Mouse (Mus musculus) lung, embryonic 15.5 days (tissue): ENCODE results near the gene Cdk14. TPM values are rescaled to one million over a fixed set of nuclear protein-coding genes. Genes with fewer than 3 reads are reported as not detected.
"Not testable (repeated sequence)": the region's sequence is repeated elsewhere in the genome, so short reads cannot be mapped to it uniquely, and the experiment has no call there.

Source experiments
- ATAC-seq: fragments of 200-750 bp; cut with Nextera tagmentation; 2 replicates; pipeline ENCODE4 v1.8.0; 2017; ENCODE audit warnings: moderate number of reproducible peaks, borderline replicate concordance; ENCODE audit not compliant: low FRiP score, low TSS enrichment; ENCODE audit errors: extremely low read depth
- H3K27ac ChIP-seq: fragments of 300-500 bp; sonication (generic); 2 replicates; pipeline ENCODE4 v1.5.1; 2015; ENCODE audit warnings: moderate library complexity, mild to moderate bottlenecking, inconsistent platforms
- H3K27me3 ChIP-seq: fragments of 300-500 bp; sonication (generic); 2 replicates; pipeline ENCODE4 v1.6.1; 2015; ENCODE audit warnings: inconsistent platforms
- H3K36me3 ChIP-seq: fragments of 300-500 bp; sonication (generic); 2 replicates; pipeline ENCODE4 v1.6.1; 2015; ENCODE audit warnings: inconsistent platforms
- H3K4me1 ChIP-seq: fragments of 300-500 bp; sonication (generic); 2 replicates; pipeline ENCODE4 v1.6.1; 2015; ENCODE audit warnings: inconsistent platforms
- H3K4me2 ChIP-seq: fragments of 300-500 bp; sonication (generic); 2 replicates; pipeline ENCODE4 v1.6.1; 2015; ENCODE audit warnings: inconsistent platforms, mild to moderate bottlenecking, moderate library complexity
- H3K4me3 ChIP-seq: fragments of 300-500 bp; sonication (generic); 2 replicates; pipeline ENCODE4 v1.5.1; 2015; ENCODE audit warnings: mild to moderate bottlenecking, inconsistent platforms
- H3K9ac ChIP-seq: fragments of 300-500 bp; sonication (generic); 2 replicates; pipeline ENCODE4 v1.6.1; 2015; ENCODE audit warnings: inconsistent platforms
- H3K9me3 ChIP-seq: fragments of 300-500 bp; sonication (generic); 2 replicates; pipeline ENCODE4 v1.6.1; 2016; ENCODE audit warnings: inconsistent platforms
- WGBS: fragments of 180-500 bp; shearing (Covaris S2); methylation state at CpG from one replicate; pipeline ENCODE4 v1.1.7; 2015; 5-methylcytosine and 5-hydroxymethylcytosine counted together
- polyA plus RNA-seq: library from polyadenylated mRNA; unstranded; fragments of >200 nt; fragmentation: Nextera tagmentation; extraction: Ambion mirVana; gene quantifications from 2 replicates; pipeline ENCODE4 v1.2.1, GENCODE M21; 2015

The Cdk14 gene
- polyA plus RNA-seq, 1 experiment from 2014 or later, result 33.1 TPM

DNA sequence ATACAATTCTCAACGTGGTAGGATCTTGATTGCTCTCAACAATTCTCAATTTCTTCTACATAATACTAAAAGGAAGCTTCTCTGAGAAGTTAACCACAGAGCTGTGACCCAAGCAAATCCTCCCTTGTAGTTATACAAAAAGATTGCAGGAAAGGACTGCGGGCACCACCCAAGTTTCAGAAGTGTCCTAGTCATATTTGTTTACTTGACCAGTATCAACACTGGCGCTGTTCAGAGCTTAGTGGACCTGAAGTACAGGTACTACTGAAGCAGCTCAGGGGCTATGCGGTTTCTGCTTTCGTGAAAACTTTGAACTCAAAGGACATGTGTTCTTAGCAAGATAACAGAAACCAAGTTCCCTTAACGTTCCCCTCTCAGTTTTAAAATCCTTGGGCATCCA is 172.4 kb downstream of the Cdk14 start:
- H3K9ac ChIP-seq, result no peak overlapping the region
- H3K36me3 ChIP-seq, result no peaks in the 10 kb centered on the region
- no peaks in the 10 kb centered on the region for H3K4me1 ChIP-seq
- no peak overlapping the region for H3K27ac ChIP-seq
- no peak overlapping the region for H3K4me3 ChIP-seq
- H3K27me3 ChIP-seq, result no peaks in the 10 kb centered on the region
- no peak for ATAC-seq
- 70% methylated on average over 6 of the region's 6 CpGs for WGBS
- no peaks in the 10 kb centered on the region for H3K9me3 ChIP-seq
- no peak overlapping the region for H3K4me2 ChIP-seq

DNA sequence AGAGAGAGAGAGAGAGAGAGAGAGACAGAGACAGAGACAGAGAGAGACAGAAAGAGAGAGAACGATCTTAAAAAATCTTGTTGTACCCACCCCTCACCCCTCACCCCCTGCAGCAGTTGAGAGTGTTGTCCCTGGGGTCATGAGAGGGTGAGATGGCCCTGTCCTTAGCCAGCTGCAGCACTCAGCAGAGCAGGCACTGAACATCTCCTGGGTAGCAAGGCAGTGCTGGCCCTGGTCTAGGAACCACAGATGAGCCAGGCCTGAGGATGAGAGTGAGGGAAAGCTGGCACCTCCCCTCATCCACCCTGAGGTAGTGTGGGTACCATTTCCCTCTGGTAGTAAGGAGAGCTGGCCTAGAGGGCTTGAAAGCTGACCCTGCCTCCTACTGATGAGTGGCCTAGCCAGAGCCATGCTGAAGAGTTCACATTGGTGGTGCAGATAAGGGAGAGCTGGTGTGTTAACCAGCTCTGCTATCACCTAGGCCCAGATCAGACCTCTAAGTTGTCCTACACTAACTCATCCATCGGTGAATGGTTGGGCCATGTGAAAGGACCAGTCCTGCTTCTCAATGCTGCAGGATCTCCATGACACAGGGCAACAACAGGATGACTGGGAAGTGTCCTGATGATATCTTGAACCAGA is 173.5 kb downstream of the Cdk14 start:
- WGBS, result 76% methylated on average over 2 of the region's 2 CpGs
- Histone ChIP-seq H3K36me3 (no peaks in the 10 kb centered on the region), H3K9ac (no peak overlapping the region), H3K4me2 (no peak overlapping the region), H3K27me3 (no peaks in the 10 kb centered on the region), H3K27ac (no peak overlapping the region), H3K9me3 (no peaks in the 10 kb centered on the region), H3K4me1 (no peaks in the 10 kb centered on the region), H3K4me3 (no peak overlapping the region)
- no peak for ATAC-seq

DNA sequence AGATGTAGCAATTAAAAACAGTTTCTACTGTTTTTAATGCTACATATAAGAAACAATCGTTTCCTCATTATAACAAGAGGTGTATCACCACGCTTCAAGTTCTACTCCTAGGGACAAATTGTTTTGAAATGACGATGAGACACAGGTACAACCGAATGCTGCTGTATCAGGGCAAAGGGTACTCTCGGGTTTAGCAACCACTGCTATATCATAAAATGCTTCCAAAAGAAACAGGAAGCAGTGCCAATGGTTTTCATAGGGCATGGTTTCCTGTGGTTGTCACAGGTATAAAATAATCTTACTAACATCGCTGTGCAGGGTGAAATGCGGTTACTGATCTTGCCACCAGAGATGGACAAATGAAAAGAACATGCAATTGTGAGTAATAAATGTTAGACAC is 174.9 kb downstream of the Cdk14 start:
- no peaks in the 10 kb centered on the region for H3K4me1 ChIP-seq
- H3K4me2 ChIP-seq, result no peak overlapping the region
- 90% methylated on average over 7 of the region's 7 CpGs for WGBS
- H3K9me3 ChIP-seq, result no peaks in the 10 kb centered on the region
- H3K4me3 ChIP-seq, result no peak overlapping the region
- H3K27me3 ChIP-seq, result no peaks in the 10 kb centered on the region
- no peak overlapping the region for H3K27ac ChIP-seq
- H3K9ac ChIP-seq, result no peak overlapping the region
- ATAC-seq, result no peak
- no peaks in the 10 kb centered on the region for H3K36me3 ChIP-seq

DNA sequence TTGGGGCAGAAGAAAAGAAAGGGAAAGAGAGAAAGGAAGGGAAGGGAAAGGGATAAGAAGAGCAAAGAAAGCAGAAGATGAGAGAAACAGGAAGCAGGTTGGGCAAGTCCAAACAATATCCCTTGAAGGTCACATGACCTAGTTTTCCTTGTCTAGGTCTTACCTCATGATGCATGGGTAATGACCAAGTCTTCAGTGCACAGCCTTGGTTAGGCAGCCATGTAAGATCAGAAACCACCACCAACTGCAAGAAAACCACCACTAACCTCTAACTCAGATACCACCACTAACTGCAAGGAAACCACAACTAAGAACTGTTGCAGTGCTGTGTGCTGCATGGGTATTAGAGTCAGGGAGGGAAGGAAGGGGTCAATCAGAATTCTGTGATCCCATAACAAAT is 176.5 kb downstream of the Cdk14 start:
- Histone ChIP-seq H3K9ac (no peak overlapping the region), H3K36me3 (no peaks in the 10 kb centered on the region), H3K27me3 (no peaks in the 10 kb centered on the region), H3K4me2 (no peak overlapping the region), H3K9me3 (no peaks in the 10 kb centered on the region), H3K27ac (no peak overlapping the region), H3K4me1 (no peaks in the 10 kb centered on the region), H3K4me3 (no peak overlapping the region)
- no peak for ATAC-seq

DNA sequence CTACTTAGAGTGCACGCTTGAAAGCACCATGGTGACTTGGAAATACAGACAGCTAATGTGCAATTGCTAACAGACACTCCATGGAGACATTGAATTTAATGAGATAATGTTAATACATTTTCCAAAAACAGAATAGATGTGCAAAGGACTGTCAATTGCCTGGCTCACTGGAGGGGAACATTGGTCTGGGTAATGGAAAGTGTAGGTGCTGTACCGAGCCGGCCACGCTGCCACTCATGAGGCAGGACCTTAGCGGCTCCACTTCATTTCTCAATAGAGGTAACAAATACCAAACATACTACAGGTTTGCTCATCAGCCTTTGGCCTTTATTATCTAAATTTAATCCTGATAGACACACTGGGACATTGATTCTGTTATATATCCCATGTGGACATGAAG is 177.4 kb downstream of the Cdk14 start:
- 0 out of 2 replicates have a peak, but pooled peaks cover 3% of the 10 kb centered on the region for H3K36me3 ChIP-seq
- no peaks in the 10 kb centered on the region for H3K9me3 ChIP-seq
- H3K4me3 ChIP-seq, result no peak overlapping the region
- WGBS, result 86% methylated on average over 5 of the region's 5 CpGs
- no peak for ATAC-seq
- H3K4me2 ChIP-seq, result no peak overlapping the region
- no peak overlapping the region for H3K27ac ChIP-seq
- no peak overlapping the region for H3K9ac ChIP-seq
- no peaks in the 10 kb centered on the region for H3K4me1 ChIP-seq
- H3K27me3 ChIP-seq, result no peaks in the 10 kb centered on the region

DNA sequence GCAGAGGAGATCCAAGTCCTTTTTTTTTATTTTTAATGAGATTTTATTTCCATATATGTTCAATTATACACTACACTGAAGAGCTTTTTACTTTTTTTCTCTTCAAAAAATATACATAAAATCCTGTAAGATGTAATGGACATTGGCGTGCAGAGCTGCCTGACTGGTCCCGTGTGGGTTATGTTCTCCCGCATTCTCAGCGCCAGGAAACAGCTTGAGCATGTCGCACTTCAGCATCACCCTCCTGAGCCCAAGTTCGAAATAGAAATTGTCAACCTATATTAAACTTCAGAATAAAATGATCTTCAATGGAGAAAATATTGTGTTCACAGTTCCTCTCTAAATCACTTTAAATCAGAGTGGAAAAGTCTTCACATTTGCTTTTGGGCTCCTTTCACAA is 179.0 kb downstream of the Cdk14 start:
- Histone ChIP-seq H3K27me3 (no peaks in the 10 kb centered on the region), H3K36me3 (peaks cover 9% of the 10 kb centered on the region; the same call in 1 of the 2 replicates), H3K4me2 (no peak overlapping the region), H3K27ac (no peak overlapping the region), H3K4me3 (no peak overlapping the region), H3K4me1 (no peaks in the 10 kb centered on the region), H3K9ac (no peak overlapping the region), H3K9me3 (no peaks in the 10 kb centered on the region)
- no peak for ATAC-seq
- WGBS, result 68% methylated on average over 6 of the region's 6 CpGs

DNA sequence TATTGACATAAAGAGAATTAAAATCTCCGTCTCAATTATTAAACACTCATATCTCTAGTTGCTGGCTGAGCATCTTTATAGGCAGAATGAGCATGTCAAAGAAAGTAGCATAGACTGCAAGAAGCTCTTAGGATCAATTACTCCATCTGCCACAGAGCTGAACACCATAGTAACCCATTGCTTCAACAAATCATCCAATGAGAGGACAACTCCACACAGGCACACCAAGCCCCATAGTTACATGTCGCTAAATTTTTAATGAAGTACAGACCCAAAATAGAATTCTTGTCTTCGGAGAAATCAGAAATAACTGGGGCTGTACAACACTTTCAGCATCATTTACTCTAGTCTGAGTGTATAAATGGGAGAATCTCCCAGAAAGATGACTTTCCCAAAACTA is 180.0 kb downstream of the Cdk14 start:
- Histone ChIP-seq H3K9ac (no peak overlapping the region), H3K4me2 (no peak overlapping the region), H3K9me3 (no peaks in the 10 kb centered on the region), H3K4me1 (no peaks in the 10 kb centered on the region), H3K27ac (no peak overlapping the region), H3K36me3 (peaks cover 9% of the 10 kb centered on the region; the same call in 1 of the 2 replicates), H3K4me3 (no peak overlapping the region), H3K27me3 (no peaks in the 10 kb centered on the region)
- no peak for ATAC-seq
- WGBS, result 89% methylated on average over 3 of the region's 3 CpGs

DNA sequence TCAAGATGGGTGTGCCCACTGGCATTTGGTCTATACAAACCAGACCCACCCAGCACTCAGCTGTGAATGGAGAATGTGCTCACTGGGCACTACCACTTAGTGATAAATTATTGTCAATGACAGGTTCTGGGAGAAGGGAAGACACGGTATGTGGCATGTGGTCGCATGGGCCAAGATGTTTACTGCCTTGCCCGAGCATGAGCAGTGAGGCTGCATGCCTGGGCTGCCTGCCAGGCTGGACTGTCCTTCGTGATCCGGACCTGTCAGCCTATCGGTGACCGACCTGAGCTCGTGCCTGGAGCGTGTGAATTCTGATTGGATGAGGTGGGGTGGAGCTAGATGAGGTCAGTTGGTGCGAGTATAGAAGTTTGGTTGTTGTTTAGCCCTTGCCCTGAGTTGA is 185.2 kb downstream of the Cdk14 start:
- H3K9me3 ChIP-seq, ATAC-seq, H3K4me3 ChIP-seq, H3K27ac ChIP-seq, H3K4me2 ChIP-seq, H3K27me3 ChIP-seq, H3K4me1 ChIP-seq, H3K9ac ChIP-seq, H3K36me3 ChIP-seq: not testable (repeated sequence)
- 82% methylated on average over 10 of the region's 10 CpGs for WGBS

DNA sequence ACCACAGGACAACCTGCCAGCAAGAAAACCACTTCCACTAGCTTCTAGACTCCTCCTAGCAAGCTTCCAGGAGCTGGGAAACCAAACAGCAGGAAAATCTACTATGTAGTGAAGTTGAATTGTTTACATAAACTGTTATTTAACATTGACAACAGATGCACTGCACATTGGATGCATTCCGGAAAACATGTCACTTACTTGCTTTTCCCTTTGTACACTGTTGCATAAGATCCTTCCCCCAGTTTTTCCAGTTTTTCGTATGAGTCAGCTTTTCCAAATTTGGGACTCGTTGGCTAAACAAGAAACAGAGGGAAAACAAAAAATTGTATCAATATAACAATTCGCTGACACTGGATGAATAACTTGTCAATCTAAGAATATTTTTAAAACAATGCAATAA is 193.1 kb downstream of the Cdk14 start:
- H3K27ac ChIP-seq, result no peak overlapping the region
- no peaks in the 10 kb centered on the region for H3K27me3 ChIP-seq
- no peak for ATAC-seq
- no peak overlapping the region for H3K4me2 ChIP-seq
- H3K4me1 ChIP-seq, result no peaks in the 10 kb centered on the region
- no peak overlapping the region for H3K4me3 ChIP-seq
- H3K9ac ChIP-seq, result no peak overlapping the region
- 78% methylated on average over 4 of the region's 4 CpGs for WGBS
- no peaks in the 10 kb centered on the region for H3K9me3 ChIP-seq
- 0 out of 2 replicates have a peak, but pooled peaks cover 4% of the 10 kb centered on the region for H3K36me3 ChIP-seq

DNA sequence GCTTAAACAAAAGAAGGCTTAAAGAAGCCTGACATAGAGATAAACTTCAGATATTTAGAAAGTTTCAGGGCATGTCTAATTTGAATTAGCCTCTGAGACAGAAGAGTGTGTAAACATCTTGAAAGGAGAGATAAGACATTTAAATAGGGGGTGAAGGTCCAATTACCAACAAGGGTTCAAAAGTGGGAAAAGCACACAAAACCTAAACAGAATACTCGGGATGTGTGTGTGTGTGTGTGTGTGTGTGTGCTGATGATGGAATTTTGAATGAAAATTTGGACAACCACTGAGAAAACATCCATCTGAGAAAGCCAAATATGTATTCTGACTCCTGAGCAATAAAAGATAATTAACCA is 208.4 kb downstream of the Cdk14 start:
- WGBS, result 8% methylated on average over 1 of the region's 1 CpGs
- no peak overlapping the region for H3K27ac ChIP-seq
- H3K4me2 ChIP-seq, result no peak overlapping the region
- no peak overlapping the region for H3K4me3 ChIP-seq
- no peaks in the 10 kb centered on the region for H3K27me3 ChIP-seq
- no peaks in the 10 kb centered on the region for H3K9me3 ChIP-seq
- no peak overlapping the region for H3K9ac ChIP-seq
- H3K36me3 ChIP-seq, result no peaks in the 10 kb centered on the region
- no peak for ATAC-seq
- peaks cover 23% of the 10 kb centered on the region for H3K4me1 ChIP-seq

DNA sequence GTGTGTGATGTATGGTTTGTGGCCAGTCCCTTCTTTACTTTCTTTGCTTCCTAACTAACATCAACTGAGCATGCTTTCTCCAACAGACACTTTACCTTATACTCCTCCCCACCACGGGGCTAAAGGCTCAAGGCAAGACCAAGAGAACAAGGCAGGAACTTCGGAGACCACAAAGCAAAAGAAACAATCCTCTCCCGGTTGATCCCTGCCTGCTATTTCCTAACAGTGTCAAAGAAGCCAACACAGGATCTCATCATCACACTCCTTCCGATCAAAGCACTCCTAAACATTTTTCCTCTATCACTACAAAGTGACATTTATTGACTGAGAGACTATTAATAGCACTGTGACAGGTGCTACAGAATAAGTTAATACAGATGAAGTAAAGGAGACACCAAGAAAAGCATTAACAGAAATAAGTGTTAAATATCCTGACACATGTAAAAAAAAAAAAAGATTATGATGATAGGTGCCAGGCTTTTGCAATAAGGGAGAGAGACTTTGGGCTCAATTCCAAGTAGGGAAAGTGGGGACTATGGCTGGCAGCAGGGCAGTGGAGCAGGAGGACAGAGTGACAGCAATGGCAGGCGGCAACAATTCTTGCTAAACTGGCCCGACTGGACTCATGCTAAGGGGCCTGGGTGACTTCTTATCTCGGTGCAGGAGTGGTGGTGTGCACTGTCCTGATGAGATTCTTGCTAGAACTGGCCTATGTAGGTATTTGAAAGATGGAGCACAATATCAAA is 208.9 kb downstream of the Cdk14 start:
- Histone ChIP-seq H3K4me3 (no peak overlapping the region), H3K36me3 (no peaks in the 10 kb centered on the region), H3K9me3 (no peaks in the 10 kb centered on the region), H3K4me1 (peaks cover 23% of the 10 kb centered on the region), H3K27me3 (no peaks in the 10 kb centered on the region), H3K4me2 (no peak overlapping the region), H3K27ac (no peak overlapping the region), H3K9ac (no peak overlapping the region)
- ATAC-seq, result peak; percentile 42; the same call in 1 of the 2 replicates
- WGBS, result 8% methylated on average over 7 of the region's 7 CpGs

DNA sequence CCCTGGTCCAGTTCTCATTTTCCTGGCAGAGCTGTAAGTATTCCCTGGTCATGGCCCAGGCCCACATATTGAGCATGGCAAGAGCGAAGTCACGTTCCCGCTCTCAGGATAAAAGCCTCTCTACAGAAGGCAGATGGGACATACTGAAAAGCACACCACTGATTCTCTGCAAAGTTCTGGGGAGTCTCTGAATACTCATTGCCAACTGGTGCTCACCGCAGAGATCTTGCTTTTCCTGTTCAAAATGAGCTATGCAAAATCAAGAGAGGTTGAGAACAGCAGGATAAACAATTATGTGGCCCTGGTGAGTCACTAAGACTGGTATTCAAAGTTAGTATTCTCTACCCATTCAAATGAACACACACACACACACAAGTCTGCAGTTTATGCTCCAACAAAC is 212.1 kb downstream of the Cdk14 start:
- peaks cover 23% of the 10 kb centered on the region for H3K4me1 ChIP-seq
- no peak overlapping the region for H3K4me2 ChIP-seq
- H3K27me3 ChIP-seq, result no peaks in the 10 kb centered on the region
- no peaks in the 10 kb centered on the region for H3K36me3 ChIP-seq
- no peaks in the 10 kb centered on the region for H3K9me3 ChIP-seq
- H3K9ac ChIP-seq, result no peak overlapping the region
- 76% methylated on average over 4 of the region's 4 CpGs for WGBS
- no peak overlapping the region for H3K27ac ChIP-seq
- H3K4me3 ChIP-seq, result no peak overlapping the region
- no peak for ATAC-seq
